Mouse (Mus musculus) olfactory bulb, adult 2 months (tissue): ENCODE results near the gene Ndufb11.

Source experiments
- CTCF ChIP-seq: fragments of 200-500 bp; IDR thresholded peaks from 2 replicates; pipeline ENCODE4 v1.5.1; 2012; ENCODE audit warnings: low read depth, mild to moderate bottlenecking, low read length, moderate library complexity; ENCODE audit not compliant: insufficient read depth
- POLR2A ChIP-seq: fragments of 200-500 bp; IDR thresholded peaks from 2 replicates; pipeline ENCODE4 v1.6.1; 2012; ENCODE audit warnings: mild to moderate bottlenecking, low read depth, low read length, moderate library complexity; ENCODE audit not compliant: insufficient read depth

GRCm38 (mm10) chrX:20616861-20617175 is 601 bp downstream of the Ndufb11 start:
- TF ChIP-seq POLR2A (no peak), CTCF (no peak)
